Mouse (Mus musculus): Measurements from ENCODE around the gene 5430419D17Rik.

- TF ChIP-seq CTCF (conservative IDR thresholded peaks at IDR 0.05 in 1 of 2, IDR thresholded peaks at IDR 0.05 in 1 of 2; ENCODE audit: low read depth in 2 of 2, low read length in 2 of 2) (no peak), TBP (conservative IDR thresholded peaks at IDR 0.05; ENCODE audit: low read depth, low read length) (no peak), USF1 (IDR thresholded peaks at IDR 0.05; ENCODE audit: low read depth, low read length) (no peak), ZNF384 (IDR thresholded peaks at IDR 0.05; ENCODE audit: low read depth, low read length) (no peak), MYC (IDR thresholded peaks at IDR 0.05; ENCODE audit: low read depth, low read length) (no peak), POLR2A (IDR thresholded peaks at IDR 0.05; ENCODE audit: low read depth, low read length) (no peak), POLR2AphosphoS2 (IDR thresholded peaks at IDR 0.05; ENCODE audit: low read depth, low read length) (no peak), ETS1 (conservative IDR thresholded peaks at IDR 0.05; ENCODE audit: low read depth, low read length) (no peak), CHD1 (IDR thresholded peaks at IDR 0.05; ENCODE audit: low read depth, low read length) (no peak), ELF1 (IDR thresholded peaks at IDR 0.05; ENCODE audit: low read depth, low read length) (no peak), E2F4 (IDR thresholded peaks at IDR 0.05; ENCODE audit: insufficient replicate concordance, low read depth, low read length) (no peak), EP300 (IDR thresholded peaks at IDR 0.05; ENCODE audit: low read length) (no peak), BHLHE40 (IDR thresholded peaks at IDR 0.05; ENCODE audit: low read depth, low read length) (no peak), UBTF (IDR thresholded peaks at IDR 0.05; ENCODE audit: low read depth, low read length) (no peak)
Measured at GRCm38 (mm10) chr7:131244993-131245392, 70.8 kb downstream of the 5430419D17Rik start.
